Mouse (Mus musculus) forebrain, embryonic 10.5 days (tissue): ENCODE results near the gene Dip2c. TPM values are rescaled to one million over a fixed set of nuclear protein-coding genes. Genes with fewer than 3 reads are reported as not detected.
A peak's percentile ranks its signal among the peaks of the same experiment; 100 is the strongest.

ENCODE experiments used
- DNase-seq: peaks from one replicate; pipeline ENCODE4 v3.0.0-alpha.2; 2017; ENCODE audit warnings: low spot score; ENCODE audit errors: extremely low spot score
- H3K27ac ChIP-seq: fragments of 300-500 bp; sonication (generic); 2 replicates; pipeline ENCODE4 v1.5.1; 2016; ENCODE audit warnings: mild to moderate bottlenecking
- H3K27me3 ChIP-seq: fragments of 300-500 bp; sonication (generic); 2 replicates; pipeline ENCODE4 v1.6.1; 2016; ENCODE audit warnings: mild to moderate bottlenecking; ENCODE audit not compliant: poor library complexity, severe bottlenecking
- H3K36me3 ChIP-seq: fragments of 300-500 bp; sonication (generic); replicated peaks from 2 replicates; pipeline ENCODE4 v1.6.1; 2016; ENCODE audit warnings: mild to moderate bottlenecking, moderate library complexity
- H3K4me1 ChIP-seq: fragments of 300-500 bp; sonication (generic); 2 replicates; pipeline ENCODE4 v1.6.1; 2016
- H3K4me3 ChIP-seq: fragments of 300-500 bp; sonication (generic); 2 replicates; pipeline ENCODE4 v1.5.1; 2016; ENCODE audit warnings: mild to moderate bottlenecking, moderate library complexity
- H3K9me3 ChIP-seq: fragments of 300-500 bp; sonication (generic); 2 replicates; pipeline ENCODE4 v1.6.1; 2016; ENCODE audit warnings: mild to moderate bottlenecking, moderate library complexity
- WGBS: fragments of 180-500 bp; shearing (Covaris S2); methylation state at CpG from one replicate; pipeline ENCODE4 v1.1.7; 2016; 5-methylcytosine and 5-hydroxymethylcytosine counted together
- polyA plus RNA-seq: library from polyadenylated mRNA; unstranded; fragments of >200 nt; fragmentation: Nextera tagmentation; extraction: Ambion mirVana; gene quantifications from 2 replicates; pipeline ENCODE4 v1.2.1, GENCODE M21; 2016

Dip2c gene
- polyA plus RNA-seq, 1 experiment from 2014 or later: 4.5 TPM

DNA sequence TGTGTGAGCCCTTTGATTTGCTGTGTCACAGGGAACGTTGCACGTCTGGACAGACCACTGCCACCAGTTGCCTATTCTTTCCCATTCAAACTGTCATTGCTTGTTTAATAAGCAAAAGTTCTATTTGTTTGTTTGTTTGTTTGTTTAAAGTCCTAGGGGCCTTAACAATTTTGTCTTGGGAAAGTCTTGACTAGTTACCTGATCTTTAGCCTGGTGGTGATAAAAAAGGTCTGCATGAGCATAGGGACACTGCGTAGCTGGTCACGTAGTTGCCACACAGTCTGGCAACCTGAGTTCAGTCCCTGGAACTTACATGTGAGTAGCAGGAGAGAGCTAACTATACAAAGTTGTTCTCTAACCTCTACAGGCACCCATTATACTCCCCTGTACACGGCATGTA is 392.9 kb downstream of the Dip2c start:
- no peak for DNase-seq
- Histone ChIP-seq H3K4me3 (no peak overlapping the region), H3K36me3 (no peaks in the 10 kb centered on the region), H3K27me3 (no peaks in the 10 kb centered on the region), H3K4me1 (no peaks in the 10 kb centered on the region), H3K27ac (no peak overlapping the region), H3K9me3 (no peaks in the 10 kb centered on the region)
- 93% methylated on average over 5 of the region's 5 CpGs for WGBS

DNA sequence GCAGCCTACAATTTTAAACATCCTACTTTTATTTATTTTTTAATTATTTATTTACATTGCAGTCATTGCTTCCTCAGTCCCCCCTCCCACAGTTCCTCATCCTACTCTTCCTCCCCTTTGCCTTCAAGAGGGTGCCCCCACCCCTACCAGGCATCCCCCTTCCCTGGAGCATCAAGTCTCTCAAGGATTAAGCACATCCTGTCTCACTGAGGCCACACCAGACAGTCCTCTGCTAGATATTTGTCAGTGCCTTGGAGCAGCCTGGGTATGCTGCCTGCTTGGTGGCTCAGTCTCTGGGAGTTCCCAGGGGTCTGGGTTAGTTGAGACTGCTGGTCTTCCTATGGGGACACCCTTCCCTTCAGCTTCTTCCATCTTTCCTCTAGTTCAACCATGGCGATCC is 397.8 kb downstream of the Dip2c start:
- Histone ChIP-seq H3K9me3 (peaks cover 20% of the 10 kb centered on the region), H3K36me3 (no peaks in the 10 kb centered on the region), H3K4me3 (no peak overlapping the region), H3K27ac (no peak overlapping the region), H3K4me1 (no peaks in the 10 kb centered on the region), H3K27me3 (no peaks in the 10 kb centered on the region)
- 96% methylated on average over 1 of the region's 1 CpGs for whole genome bisulfite sequencing
- DNase-seq: no peak

DNA sequence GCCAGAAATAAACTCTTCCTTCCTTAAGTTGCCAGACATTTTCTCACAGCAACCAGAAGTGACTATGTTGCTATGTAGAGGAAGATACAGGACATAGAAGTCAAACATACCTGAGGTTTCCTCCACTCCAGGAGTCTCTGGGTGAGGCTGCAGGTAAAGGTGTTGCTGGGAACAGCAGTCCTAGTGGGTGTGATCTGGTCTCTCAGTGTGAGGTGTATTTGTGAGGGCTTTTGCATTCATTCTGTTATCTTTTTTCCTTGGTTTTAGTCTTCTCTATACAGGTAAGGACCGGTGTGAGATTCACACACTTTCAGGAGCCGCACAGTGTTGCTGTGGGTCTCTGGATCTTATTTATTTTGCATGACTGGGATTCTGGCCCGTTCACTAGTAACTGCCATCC is 405.2 kb downstream of the Dip2c start:
- Histone ChIP-seq H3K36me3 (peaks cover 53% of the 10 kb centered on the region), H3K4me3 (no peak overlapping the region), H3K9me3 (peaks cover 7% of the 10 kb centered on the region; the same call in 1 of the 2 replicates), H3K4me1 (no peaks in the 10 kb centered on the region), H3K27ac (no peak overlapping the region), H3K27me3 (no peaks in the 10 kb centered on the region)
- WGBS: 92% methylated on average over 3 of the region's 3 CpGs
- no peak for DNase-seq

DNA sequence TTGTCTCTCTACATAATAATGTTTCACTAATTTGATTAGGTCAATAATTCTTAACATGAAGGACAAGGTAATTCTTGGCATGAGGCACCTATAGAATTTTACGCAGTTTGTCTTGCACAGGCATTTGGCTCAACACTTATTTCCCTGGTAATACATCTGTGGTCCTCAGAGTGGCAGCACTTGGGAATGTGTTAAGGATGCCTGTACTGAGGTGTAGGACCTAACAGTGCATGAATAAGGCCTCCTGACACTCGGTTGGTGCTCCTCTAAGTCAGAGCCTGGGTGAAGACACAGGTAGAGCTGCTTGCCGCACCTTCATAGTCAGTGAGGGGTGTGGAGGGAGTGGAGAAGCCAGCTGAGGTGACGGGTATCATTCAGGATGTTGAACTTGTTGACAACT is 407.0 kb downstream of the Dip2c start:
- Histone ChIP-seq H3K9me3 (no peaks in the 10 kb centered on the region), H3K4me3 (no peak overlapping the region), H3K36me3 (peaks cover 71% of the 10 kb centered on the region), H3K27me3 (no peaks in the 10 kb centered on the region), H3K4me1 (no peaks in the 10 kb centered on the region), H3K27ac (no peak overlapping the region)
- no peak for DNase-seq
- WGBS: 96% methylated on average over 4 of the region's 4 CpGs

DNA sequence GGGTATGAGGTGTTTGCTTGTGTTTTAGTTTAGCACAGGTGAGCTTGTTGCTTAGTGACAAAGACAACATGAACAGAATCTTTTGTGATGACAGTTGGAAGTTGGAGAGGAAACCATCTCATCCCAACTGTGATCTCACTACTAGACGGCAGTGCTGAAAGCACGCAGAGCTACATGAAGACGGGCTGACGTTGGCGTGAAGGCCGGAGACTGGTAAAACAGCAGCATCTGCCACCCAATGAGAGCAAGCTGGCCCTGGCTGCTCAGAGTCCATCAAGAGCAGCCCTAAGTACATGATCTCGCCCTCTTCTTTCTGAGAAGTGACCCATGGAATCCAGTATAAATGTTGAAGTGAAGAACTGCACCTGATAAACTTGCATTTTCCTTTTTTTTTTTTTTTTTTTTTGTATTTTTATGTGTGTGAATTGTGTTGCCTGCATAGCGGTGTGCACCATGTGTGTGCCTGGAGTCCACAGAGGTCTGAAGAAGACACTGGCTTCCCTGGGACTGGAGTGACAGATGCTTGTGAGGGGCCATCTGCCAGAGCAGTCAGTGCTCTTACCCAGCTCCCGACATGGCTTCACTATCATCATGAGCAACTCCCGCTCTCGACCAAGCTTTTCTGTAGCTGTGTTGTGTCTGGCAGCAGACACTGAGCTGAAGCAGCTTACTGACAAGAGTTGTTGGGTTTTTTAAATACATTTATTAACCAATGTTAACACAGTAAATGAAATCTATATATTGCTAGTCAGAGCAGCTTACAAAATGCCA is 408.0 kb downstream of the Dip2c start:
- 98% methylated on average over 11 of the region's 11 CpGs for WGBS
- no peak for DNase-seq
- H3K4me1 ChIP-seq: no peaks in the 10 kb centered on the region
- H3K36me3 ChIP-seq: peaks cover 81% of the 10 kb centered on the region
- no peaks in the 10 kb centered on the region for H3K27me3 ChIP-seq
- no peaks in the 10 kb centered on the region for H3K9me3 ChIP-seq
- no peak overlapping the region for H3K27ac ChIP-seq
- H3K4me3 ChIP-seq: no peak overlapping the region

DNA sequence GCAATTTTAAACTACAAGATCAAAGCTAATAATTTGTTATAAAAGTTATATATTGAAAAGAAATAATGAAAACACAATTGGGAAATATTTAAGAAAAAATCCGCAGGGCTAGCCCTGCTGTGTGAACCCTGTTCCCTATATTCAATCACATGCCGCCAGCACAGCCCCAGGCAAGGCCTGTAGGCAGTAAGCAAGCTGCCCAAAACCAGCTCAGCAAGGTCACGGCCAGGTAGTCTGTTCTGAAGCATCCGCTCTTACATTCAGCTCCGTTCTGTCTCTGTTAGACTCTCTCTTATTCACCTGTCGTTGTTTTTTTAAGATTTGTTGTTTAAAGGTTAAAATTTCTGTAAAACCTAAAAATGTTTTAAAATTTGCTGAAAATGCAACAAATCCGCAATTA is 409.9 kb downstream of the Dip2c start:
- H3K27me3 ChIP-seq: no peaks in the 10 kb centered on the region
- H3K27ac ChIP-seq: no peak overlapping the region
- DNase-seq: no peak
- H3K4me3 ChIP-seq: no peak overlapping the region
- no peaks in the 10 kb centered on the region for H3K4me1 ChIP-seq
- WGBS: 95% methylated on average over 7 of the region's 7 CpGs
- peaks cover 99% of the 10 kb centered on the region for H3K36me3 ChIP-seq
- H3K9me3 ChIP-seq: no peaks in the 10 kb centered on the region

DNA sequence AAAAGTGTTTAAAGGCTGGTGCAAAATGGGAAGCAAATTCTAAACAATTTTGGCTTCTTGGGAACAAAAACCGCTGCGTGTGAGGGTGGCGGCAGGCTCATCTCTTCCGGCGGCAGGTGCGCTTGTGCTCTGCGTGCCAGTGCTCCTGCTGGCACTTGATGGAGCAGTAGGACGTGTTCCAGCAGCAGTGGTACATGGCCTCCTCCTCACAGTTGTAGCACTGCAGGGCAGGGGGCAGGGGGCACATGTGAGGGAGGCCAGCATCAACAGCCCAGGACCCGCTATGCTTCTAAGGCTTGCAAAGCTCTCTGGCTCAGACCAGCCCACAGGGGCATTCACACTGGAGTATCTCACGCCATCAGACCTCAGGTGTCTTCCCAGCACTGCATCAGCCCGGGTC is 410.4 kb downstream of the Dip2c start:
- peak; percentile 12 for DNase-seq
- peaks cover 99% of the 10 kb centered on the region for H3K36me3 ChIP-seq
- H3K27ac ChIP-seq: no peak overlapping the region
- 94% methylated on average over 11 of the region's 11 CpGs for WGBS
- H3K4me1 ChIP-seq: no peaks in the 10 kb centered on the region
- no peaks in the 10 kb centered on the region for H3K27me3 ChIP-seq
- H3K9me3 ChIP-seq: no peaks in the 10 kb centered on the region
- no peak overlapping the region for H3K4me3 ChIP-seq

DNA sequence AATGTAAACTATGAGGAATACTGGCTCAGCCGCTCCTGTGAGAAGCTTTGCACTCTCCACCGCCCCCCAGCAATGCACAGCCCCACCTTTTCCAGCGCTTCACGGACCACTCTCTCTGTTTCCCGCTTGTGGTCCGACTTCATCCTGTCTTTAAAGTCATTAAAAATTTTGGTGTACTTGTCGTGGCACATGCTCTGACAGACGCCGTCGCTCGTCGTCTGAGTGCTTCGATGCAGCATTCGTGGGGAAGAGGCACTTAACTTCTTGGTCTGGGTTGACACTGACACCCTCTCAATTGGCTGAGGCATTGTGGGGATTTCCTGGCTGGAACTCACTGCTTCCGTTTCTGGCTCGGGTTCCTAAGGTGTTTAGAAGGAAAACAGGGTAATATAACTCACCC is 413.0 kb downstream of the Dip2c start:
- H3K36me3 ChIP-seq: peaks cover 99% of the 10 kb centered on the region
- WGBS: 93% methylated on average over 16 of the region's 16 CpGs

DNA sequence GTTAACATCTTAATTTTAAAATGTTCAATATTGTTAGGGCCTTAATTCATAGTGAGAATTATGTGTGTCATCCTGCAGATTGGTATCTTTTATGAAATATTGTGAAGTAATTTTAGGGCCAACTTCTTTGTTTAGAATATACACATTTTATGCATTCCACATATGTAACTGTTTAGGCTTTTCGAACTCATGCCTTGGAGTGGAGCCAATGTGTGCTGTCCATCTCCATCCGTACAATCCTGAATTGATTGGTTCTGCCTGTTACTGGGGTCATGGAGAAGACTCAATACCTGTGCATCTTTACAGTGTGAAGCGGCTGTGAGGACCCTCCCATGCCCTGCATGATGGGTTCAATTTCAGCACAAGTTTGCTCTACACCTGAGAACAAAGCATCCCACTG is 416.5 kb downstream of the Dip2c start:
- Histone ChIP-seq H3K9me3 (no peaks in the 10 kb centered on the region), H3K27ac (no peak overlapping the region), H3K4me3 (no peak overlapping the region), H3K27me3 (no peaks in the 10 kb centered on the region), H3K4me1 (no peaks in the 10 kb centered on the region), H3K36me3 (peaks cover 100% of the 10 kb centered on the region)
- DNase-seq: no peak
- WGBS: 75% methylated on average over 3 of the region's 3 CpGs

More for the DNA sequence above, 413.0 kb downstream of the Dip2c start:
- DNase-seq: no peak
- Histone ChIP-seq H3K9me3 (no peaks in the 10 kb centered on the region), H3K27ac (no peak overlapping the region), H3K27me3 (no peaks in the 10 kb centered on the region), H3K4me1 (no peaks in the 10 kb centered on the region), H3K4me3 (no peak overlapping the region)

DNA sequence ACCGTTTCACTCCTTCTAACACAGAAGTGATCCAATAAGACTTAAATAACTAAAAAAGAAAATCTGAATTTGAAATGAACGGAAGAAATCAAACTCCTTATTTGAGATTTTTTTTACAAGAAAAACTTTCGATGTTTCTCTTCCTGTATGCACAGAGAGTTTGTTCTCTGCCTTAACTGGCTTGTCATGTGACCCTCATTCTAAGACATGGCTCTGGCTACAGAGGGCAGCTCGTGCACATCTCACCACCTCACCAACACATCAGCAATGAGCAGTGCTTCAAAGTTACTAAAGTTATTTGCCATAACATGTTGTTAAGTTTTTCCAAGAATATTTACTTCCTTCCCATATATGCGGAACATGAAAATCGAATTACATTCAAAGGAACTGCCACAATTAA is 418.3 kb downstream of the Dip2c start:
- no peak for DNase-seq

DNA sequence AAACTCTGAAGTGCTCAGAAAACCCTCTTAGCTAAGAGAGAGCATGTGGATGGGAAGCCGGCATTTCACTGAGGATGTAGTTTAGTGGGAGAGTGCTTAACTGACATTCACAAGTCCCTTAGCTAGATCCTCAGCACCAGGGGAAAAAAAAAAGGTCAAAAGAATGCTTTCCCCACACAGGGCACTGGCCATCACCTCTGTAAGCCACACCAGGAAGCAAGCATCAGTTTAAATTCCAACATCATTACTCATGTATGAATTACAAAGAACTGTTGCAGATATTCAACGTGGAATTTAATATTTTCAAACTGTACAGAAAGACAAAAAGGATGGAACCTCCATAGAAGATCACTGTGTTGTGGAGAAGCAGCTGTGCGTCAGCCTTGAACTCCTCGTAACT is 419.1 kb downstream of the Dip2c start:
- H3K27ac ChIP-seq: no peak overlapping the region
- H3K27me3 ChIP-seq: no peaks in the 10 kb centered on the region
- H3K36me3 ChIP-seq: peaks cover 87% of the 10 kb centered on the region
- H3K4me3 ChIP-seq: no peak overlapping the region
- no peaks in the 10 kb centered on the region for H3K4me1 ChIP-seq
- H3K9me3 ChIP-seq: no peaks in the 10 kb centered on the region
- WGBS: 91% methylated on average over 4 of the region's 4 CpGs
- DNase-seq: no peak

More for the DNA sequence above, 418.3 kb downstream of the Dip2c start:
- Histone ChIP-seq H3K27me3 (no peaks in the 10 kb centered on the region), H3K4me1 (no peaks in the 10 kb centered on the region), H3K4me3 (no peak overlapping the region), H3K36me3 (peaks cover 91% of the 10 kb centered on the region), H3K27ac (no peak overlapping the region), H3K9me3 (no peaks in the 10 kb centered on the region)
- 97% methylated on average over 6 of the region's 6 CpGs for whole genome bisulfite sequencing

DNA sequence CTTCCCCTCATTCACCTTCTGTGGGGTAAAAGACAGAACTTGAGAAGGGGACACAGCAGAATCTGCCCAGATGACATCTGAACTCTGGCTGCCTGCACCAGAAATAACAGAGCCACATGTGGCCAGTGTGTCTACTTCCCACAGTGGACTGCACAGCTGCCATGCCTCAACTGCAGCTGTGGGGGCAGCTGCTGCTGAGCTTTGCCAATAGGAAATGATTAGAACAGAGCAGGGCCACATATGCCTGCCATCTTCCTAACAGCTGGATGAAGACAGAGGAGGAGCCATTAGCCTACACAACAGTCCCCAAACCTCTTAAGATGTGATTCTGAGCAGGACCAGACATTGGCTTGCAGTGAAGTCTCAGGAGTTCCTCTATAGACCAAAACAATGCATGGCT is 419.5 kb downstream of the Dip2c start:
- Histone ChIP-seq H3K27me3 (no peaks in the 10 kb centered on the region), H3K27ac (no peak overlapping the region), H3K4me3 (no peak overlapping the region), H3K36me3 (peaks cover 83% of the 10 kb centered on the region), H3K9me3 (no peaks in the 10 kb centered on the region), H3K4me1 (no peaks in the 10 kb centered on the region)
- DNase-seq: no peak

DNA sequence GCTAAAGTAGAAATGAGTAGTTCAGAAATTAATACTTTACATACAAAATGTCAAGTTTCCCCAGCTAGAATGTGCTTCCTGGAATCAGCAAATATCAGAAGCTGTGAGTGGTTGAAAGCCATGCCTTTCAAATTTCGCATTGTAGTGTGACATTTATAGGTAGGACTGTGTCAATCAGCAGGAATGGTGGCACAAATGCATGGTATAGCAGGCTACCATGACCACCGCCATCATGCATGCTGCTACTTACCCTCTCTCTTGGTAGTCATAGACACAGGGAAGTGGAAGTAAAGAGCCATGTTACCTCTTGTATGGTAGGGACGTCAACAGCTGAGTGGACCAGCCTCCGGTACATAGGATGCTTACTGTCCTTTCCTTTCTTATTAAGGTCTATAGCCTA is 421.0 kb downstream of the Dip2c start:
- peaks cover 75% of the 10 kb centered on the region for H3K36me3 ChIP-seq
- DNase-seq: no peak
- WGBS: 95% methylated on average over 4 of the region's 4 CpGs

More for the DNA sequence above, 421.0 kb downstream of the Dip2c start:
- no peak overlapping the region for H3K4me3 ChIP-seq
- no peak overlapping the region for H3K27ac ChIP-seq
- no peaks in the 10 kb centered on the region for H3K9me3 ChIP-seq
- H3K4me1 ChIP-seq: no peaks in the 10 kb centered on the region
- no peaks in the 10 kb centered on the region for H3K27me3 ChIP-seq
